Mouse (Mus musculus): ENCODE measurements around the gene Pcna.
A peak's percentile ranks its signal among the peaks of the same experiment; 100 is the strongest.

The Pcna gene

GRCm38 (mm10) chr2:132239434-132239833 is 13.7 kb downstream of the Pcna start:
- peak in 1 of 2 experiments; percentile 47 for DNase-seq (ENCODE audit: inconsistent age in 2 of 2, low spot score in 1 of 2)

GRCm38 (mm10) chr2:132235975-132236374 is 17.1 kb downstream of the Pcna start:
- DNase-seq (ENCODE audit: inconsistent age in 2 of 2, low spot score in 1 of 2), result peak; percentile 28 to 59

- DNase-seq (ENCODE audit: inconsistent age in 2 of 2, low spot score in 1 of 2), result no peak
Measured at GRCm38 (mm10) chr2:132235291-132235690, 17.8 kb downstream of the Pcna start.

GRCm38 (mm10) chr2:132233985-132234765 is 18.9 kb downstream of the Pcna start:
- DNase-seq (ENCODE audit: inconsistent age in 2 of 2, low spot score in 1 of 2), result no peak

- no peak for DNase-seq (ENCODE audit: inconsistent age in 2 of 2, low spot score in 1 of 2)
Measured at GRCm38 (mm10) chr2:132232413-132232945, 20.6 kb downstream of the Pcna start.

GRCm38 (mm10) chr2:132224359-132224758 is 28.8 kb downstream of the Pcna start:
- DNase-seq (ENCODE audit: inconsistent age in 2 of 2, low spot score in 1 of 2), result no peak

GRCm38 (mm10) chr2:132221611-132222073 is 31.5 kb downstream of the Pcna start:
- peak; percentile 48 to 67 for DNase-seq (ENCODE audit: inconsistent age in 2 of 2, low spot score in 1 of 2)

GRCm38 (mm10) chr2:132211995-132212656 is 41.0 kb downstream of the Pcna start:
- DNase-seq (ENCODE audit: inconsistent age in 2 of 2, low spot score in 1 of 2), result peak; percentile 91 to 93

GRCm38 (mm10) chr2:132210806-132211312 is 42.3 kb downstream of the Pcna start:
- DNase-seq (ENCODE audit: inconsistent age in 2 of 2, low spot score in 1 of 2), result peak in 1 of 2 experiments; percentile 37

GRCm38 (mm10) chr2:132208246-132208881 is 44.8 kb downstream of the Pcna start:
- peak; percentile 69 to 88 for DNase-seq (ENCODE audit: inconsistent age in 2 of 2, low spot score in 1 of 2)

GRCm38 (mm10) chr2:132206316-132206881 is 46.7 kb downstream of the Pcna start:
- DNase-seq (ENCODE audit: inconsistent age in 2 of 2, low spot score in 1 of 2), result peak; percentile 82 to 84

GRCm38 (mm10) chr2:132205549-132205948 is 47.6 kb downstream of the Pcna start:
- no peak for DNase-seq (ENCODE audit: inconsistent age in 2 of 2, low spot score in 1 of 2)

- peak in 1 of 2 experiments; percentile 75 for DNase-seq (ENCODE audit: inconsistent age in 2 of 2, low spot score in 1 of 2)
Measured at GRCm38 (mm10) chr2:132203773-132204172, 49.3 kb downstream of the Pcna start.

GRCm38 (mm10) chr2:132203186-132203585 is 49.9 kb downstream of the Pcna start:
- no peak for DNase-seq (ENCODE audit: inconsistent age in 2 of 2, low spot score in 1 of 2)

Data from adrenal gland, adult (tissue).